Mouse (Mus musculus): ENCODE results near the gene Ubash3b. TPM values are rescaled to one million over a fixed set of nuclear protein-coding genes. Genes with fewer than 3 reads are reported as not detected.

Ubash3b gene
- polyA plus RNA-seq, 1 experiment = 2.9 TPM

- no peak within 1 kb of the TSS for H3K27ac ChIP-seq (ENCODE audit: insufficient read depth, low read length)
- no peak within 1 kb of the TSS for H3K9ac ChIP-seq (ENCODE audit: low read depth, poor library complexity, severe bottlenecking)
- TF ChIP-seq CTCF (IDR thresholded peaks at IDR 0.05; ENCODE audit: low read depth, low read length) = no peak
- no peak for TF ChIP-seq EP300 (IDR thresholded peaks at IDR 0.05; ENCODE audit: insufficient read depth, low read depth, low read length)
- no peak for TF ChIP-seq POLR2A (IDR thresholded peaks at IDR 0.05; ENCODE audit: insufficient read depth, low read length)
- no peaks in the 10 kb centered on the region for H3K27me3 ChIP-seq (ENCODE audit: control insufficient read depth, insufficient read depth, low read length, poor library complexity, severe bottlenecking)
- no peak within 1 kb of the TSS for H3K4me3 ChIP-seq (ENCODE audit: low read depth, low read length)
- no peaks in the 10 kb centered on the region for H3K9me3 ChIP-seq (replicated peaks; ENCODE audit: control insufficient read depth, insufficient read depth, low read length, poor library complexity, severe bottlenecking)
- no peaks in the 10 kb centered on the region for H3K4me1 ChIP-seq (ENCODE audit: control insufficient read depth, insufficient read depth, low read length)
- H3K36me3 ChIP-seq (ENCODE audit: control insufficient read depth, insufficient read depth, low read length, poor library complexity, severe bottlenecking) = no peaks in the 10 kb centered on the region
These were observed 157.1 kb downstream of the Ubash3b start, which contains the start of gene Crtam for GRCm38 (mm10) chr9:41004415-41004814. Crtam (minus strand) TSS chr9:41004628.

DNA sequence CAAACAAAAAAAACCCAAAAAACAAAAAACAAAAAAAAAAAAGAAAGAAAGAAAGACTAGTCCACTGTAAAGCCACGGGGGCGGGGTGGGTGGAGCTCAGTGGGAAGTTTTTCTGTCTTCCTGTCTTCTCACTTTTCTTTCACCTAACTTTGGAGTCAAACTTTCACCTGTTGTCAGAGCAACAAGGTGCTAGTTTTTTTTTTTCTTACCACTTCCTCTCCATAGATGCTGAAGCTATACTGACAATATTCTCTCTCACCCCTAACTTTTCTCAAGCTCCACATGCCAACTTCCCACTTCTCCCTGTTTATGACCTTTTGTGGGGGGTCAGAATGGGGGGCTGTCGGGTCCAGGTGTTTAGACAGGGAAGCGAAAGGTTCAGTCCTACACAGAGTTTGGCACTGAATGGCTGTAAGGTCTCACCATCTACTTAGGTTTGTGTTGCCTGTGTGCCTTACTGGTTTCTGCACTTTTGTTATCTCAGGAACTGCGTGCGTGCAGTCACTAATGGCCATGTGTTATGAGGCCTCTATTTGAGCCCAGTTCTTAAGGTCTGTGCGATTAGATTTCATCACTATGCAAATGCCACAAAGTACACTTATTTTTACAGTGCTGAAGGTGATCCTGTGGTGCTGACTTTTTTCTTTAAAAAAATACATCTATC lies 164.2 kb downstream of the Ubash3b start:
- TF ChIP-seq POLR2A (IDR thresholded peaks at IDR 0.05; ENCODE audit: insufficient read depth, low read length) (no peak), EP300 (IDR thresholded peaks at IDR 0.05; ENCODE audit: insufficient read depth, low read depth, low read length) (no peak), CTCF (IDR thresholded peaks at IDR 0.05; ENCODE audit: low read depth, low read length) (no peak)
- Histone ChIP-seq H3K27ac (ENCODE audit: insufficient read depth, low read length) (no peak overlapping the region), H3K27me3 (ENCODE audit: control insufficient read depth, insufficient read depth, low read length, poor library complexity, severe bottlenecking) (no peaks in the 10 kb centered on the region), H3K4me1 (ENCODE audit: control insufficient read depth, insufficient read depth, low read length) (no peaks in the 10 kb centered on the region), H3K9me3 (replicated peaks; ENCODE audit: control insufficient read depth, insufficient read depth, low read length, poor library complexity, severe bottlenecking) (no peaks in the 10 kb centered on the region; the same call in 1 of the 2 replicates), H3K9ac (ENCODE audit: low read depth, poor library complexity, severe bottlenecking) (no peak overlapping the region), H3K4me3 (ENCODE audit: low read depth, low read length) (no peak overlapping the region), H3K36me3 (ENCODE audit: control insufficient read depth, insufficient read depth, low read length, poor library complexity, severe bottlenecking) (no peaks in the 10 kb centered on the region)

GRCm38 (mm10) chr9:40994075-40994474 lies 167.4 kb downstream of the Ubash3b start:
- H3K27me3 ChIP-seq (ENCODE audit: control insufficient read depth, insufficient read depth, low read length, poor library complexity, severe bottlenecking) = no peaks in the 10 kb centered on the region
- no peak overlapping the region for H3K4me3 ChIP-seq (ENCODE audit: low read depth, low read length)
- no peaks in the 10 kb centered on the region; the same call in 1 of the 2 replicates for H3K9me3 ChIP-seq (replicated peaks; ENCODE audit: control insufficient read depth, insufficient read depth, low read length, poor library complexity, severe bottlenecking)
- H3K9ac ChIP-seq (ENCODE audit: low read depth, poor library complexity, severe bottlenecking) = no peak overlapping the region
- no peaks in the 10 kb centered on the region for H3K4me1 ChIP-seq (ENCODE audit: control insufficient read depth, insufficient read depth, low read length)
- H3K27ac ChIP-seq (ENCODE audit: insufficient read depth, low read length) = no peak overlapping the region
- TF ChIP-seq CTCF (IDR thresholded peaks at IDR 0.05; ENCODE audit: low read depth, low read length) (no peak), POLR2A (IDR thresholded peaks at IDR 0.05; ENCODE audit: insufficient read depth, low read length) (no peak), EP300 (IDR thresholded peaks at IDR 0.05; ENCODE audit: insufficient read depth, low read depth, low read length) (no peak)
- no peaks in the 10 kb centered on the region for H3K36me3 ChIP-seq (ENCODE audit: control insufficient read depth, insufficient read depth, low read length, poor library complexity, severe bottlenecking)

DNA sequence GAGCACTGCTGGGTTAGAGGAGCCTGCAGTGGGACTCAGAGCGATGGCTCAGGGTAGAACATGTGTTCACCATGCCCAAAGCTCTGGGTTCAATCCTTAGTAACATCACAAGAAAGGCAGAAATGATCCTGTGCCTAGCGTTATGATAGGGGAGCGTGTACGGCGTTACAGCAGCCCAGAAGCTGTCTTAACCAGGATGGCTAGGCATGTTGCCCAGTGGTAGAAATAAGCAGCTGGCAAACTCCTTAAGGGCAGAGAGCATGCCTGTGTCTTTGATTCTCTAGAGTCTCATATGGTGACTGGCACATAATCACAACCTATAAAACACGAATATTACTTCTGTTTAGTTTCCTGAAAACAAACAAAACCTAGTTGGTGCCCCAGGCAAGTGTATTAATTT lies 170.0 kb downstream of the Ubash3b start:
- Histone ChIP-seq H3K27me3 (ENCODE audit: control insufficient read depth, insufficient read depth, low read length, poor library complexity, severe bottlenecking) (no peaks in the 10 kb centered on the region), H3K9me3 (replicated peaks; ENCODE audit: control insufficient read depth, insufficient read depth, low read length, poor library complexity, severe bottlenecking) (no peaks in the 10 kb centered on the region; the same call in 1 of the 2 replicates), H3K27ac (ENCODE audit: insufficient read depth, low read length) (no peak overlapping the region), H3K36me3 (ENCODE audit: control insufficient read depth, insufficient read depth, low read length, poor library complexity, severe bottlenecking) (no peaks in the 10 kb centered on the region), H3K9ac (ENCODE audit: low read depth, poor library complexity, severe bottlenecking) (no peak overlapping the region), H3K4me1 (ENCODE audit: control insufficient read depth, insufficient read depth, low read length) (no peaks in the 10 kb centered on the region), H3K4me3 (ENCODE audit: low read depth, low read length) (no peak overlapping the region)
- no peak for TF ChIP-seq POLR2A (IDR thresholded peaks at IDR 0.05; ENCODE audit: insufficient read depth, low read length)
- TF ChIP-seq CTCF (IDR thresholded peaks at IDR 0.05; ENCODE audit: low read depth, low read length) = no peak
- no peak for TF ChIP-seq EP300 (IDR thresholded peaks at IDR 0.05; ENCODE audit: insufficient read depth, low read depth, low read length)

DNA sequence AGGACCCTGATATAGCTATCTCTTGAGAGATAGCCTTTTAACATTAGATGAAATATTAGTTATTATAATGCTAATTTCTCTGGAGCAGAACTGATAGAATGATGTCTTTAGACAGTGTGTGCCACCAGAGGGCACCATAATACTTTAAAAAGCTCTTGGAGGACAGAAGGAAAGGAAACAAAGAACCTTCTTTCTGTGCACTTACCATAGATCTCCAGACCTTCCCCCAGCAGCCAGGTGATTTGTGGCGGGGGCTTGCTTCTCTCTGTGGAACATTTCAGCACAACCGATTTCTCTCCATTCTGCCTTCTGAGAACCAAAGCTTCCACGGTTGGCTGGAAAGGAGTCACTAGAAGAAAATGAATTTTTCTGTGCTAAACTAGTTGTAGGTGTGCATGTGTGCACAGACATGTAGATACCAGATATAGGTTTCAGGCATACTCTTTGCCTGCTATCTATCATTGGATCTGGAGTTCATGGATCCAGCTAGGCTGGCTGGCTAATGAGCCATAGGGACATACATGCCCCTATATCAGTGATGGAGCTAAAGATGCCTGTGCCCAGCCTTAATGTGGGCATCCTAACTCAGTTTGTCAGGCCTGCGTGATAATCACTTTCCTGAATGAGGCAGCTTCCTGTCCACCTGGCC lies 171.4 kb downstream of the Ubash3b start:
- H3K9ac ChIP-seq (ENCODE audit: low read depth, poor library complexity, severe bottlenecking) = no peak overlapping the region
- no peak overlapping the region for H3K4me3 ChIP-seq (ENCODE audit: low read depth, low read length)
- no peaks in the 10 kb centered on the region; the same call in 1 of the 2 replicates for H3K9me3 ChIP-seq (replicated peaks; ENCODE audit: control insufficient read depth, insufficient read depth, low read length, poor library complexity, severe bottlenecking)
- no peak for TF ChIP-seq CTCF (IDR thresholded peaks at IDR 0.05; ENCODE audit: low read depth, low read length)
- TF ChIP-seq POLR2A (IDR thresholded peaks at IDR 0.05; ENCODE audit: insufficient read depth, low read length) = no peak
- no peak for TF ChIP-seq EP300 (IDR thresholded peaks at IDR 0.05; ENCODE audit: insufficient read depth, low read depth, low read length)
- no peak overlapping the region for H3K27ac ChIP-seq (ENCODE audit: insufficient read depth, low read length)
- no peaks in the 10 kb centered on the region for H3K27me3 ChIP-seq (ENCODE audit: control insufficient read depth, insufficient read depth, low read length, poor library complexity, severe bottlenecking)
- no peaks in the 10 kb centered on the region for H3K36me3 ChIP-seq (ENCODE audit: control insufficient read depth, insufficient read depth, low read length, poor library complexity, severe bottlenecking)
- H3K4me1 ChIP-seq (ENCODE audit: control insufficient read depth, insufficient read depth, low read length) = no peaks in the 10 kb centered on the region

GRCm38 (mm10) chr9:40984313-40984712 lies 177.2 kb downstream of the Ubash3b start:
- no peaks in the 10 kb centered on the region for H3K36me3 ChIP-seq (ENCODE audit: control insufficient read depth, insufficient read depth, low read length, poor library complexity, severe bottlenecking)
- H3K9ac ChIP-seq (ENCODE audit: low read depth, poor library complexity, severe bottlenecking) = no peak overlapping the region
- no peak overlapping the region for H3K4me3 ChIP-seq (ENCODE audit: low read depth, low read length)
- H3K9me3 ChIP-seq (replicated peaks; ENCODE audit: control insufficient read depth, insufficient read depth, low read length, poor library complexity, severe bottlenecking) = no peaks in the 10 kb centered on the region
- H3K4me1 ChIP-seq (ENCODE audit: control insufficient read depth, insufficient read depth, low read length) = no peaks in the 10 kb centered on the region
- TF ChIP-seq CTCF (IDR thresholded peaks at IDR 0.05; ENCODE audit: low read depth, low read length) (no peak), POLR2A (IDR thresholded peaks at IDR 0.05; ENCODE audit: insufficient read depth, low read length) (no peak)
- no peaks in the 10 kb centered on the region for H3K27me3 ChIP-seq (ENCODE audit: control insufficient read depth, insufficient read depth, low read length, poor library complexity, severe bottlenecking)
- H3K27ac ChIP-seq (ENCODE audit: insufficient read depth, low read length) = no peak overlapping the region
